Mouse (Mus musculus) thymus, postnatal 0 days (tissue): ENCODE data around the gene Slc44a4. TPM values are rescaled to one million over a fixed set of nuclear protein-coding genes. Genes with fewer than 3 reads are reported as not detected.
"Not testable (repeated sequence)": the region's sequence is repeated elsewhere in the genome, so short reads cannot be mapped to it uniquely, and the experiment has no call there.

ENCODE experiments used
- DNase-seq: peaks from one replicate; pipeline ENCODE4 v3.0.0-alpha.2; 2015; ENCODE audit warnings: low spot score
- polyA plus RNA-seq: library from polyadenylated mRNA; unstranded; fragments of >200 nt; fragmentation: Nextera tagmentation; extraction: Ambion mirVana; gene quantifications from 2 replicates; pipeline ENCODE4 v1.2.1, GENCODE M21; 2015

Gene Slc44a4
- polyA plus RNA-seq, 1 experiment from 2014 or later: 0.81 TPM

GRCm38 (mm10) chr17:34898706-34899052, 15.6 kb upstream of the Slc44a4 start:
- DNase-seq: no peak

GRCm38 (mm10) chr17:34899053-34899889, 15.0 kb upstream of the Slc44a4 start:
- DNase-seq: peak; percentile 47

GRCm38 (mm10) chr17:34899890-34900243, 14.4 kb upstream of the Slc44a4 start:
- DNase-seq: no peak

DNA sequence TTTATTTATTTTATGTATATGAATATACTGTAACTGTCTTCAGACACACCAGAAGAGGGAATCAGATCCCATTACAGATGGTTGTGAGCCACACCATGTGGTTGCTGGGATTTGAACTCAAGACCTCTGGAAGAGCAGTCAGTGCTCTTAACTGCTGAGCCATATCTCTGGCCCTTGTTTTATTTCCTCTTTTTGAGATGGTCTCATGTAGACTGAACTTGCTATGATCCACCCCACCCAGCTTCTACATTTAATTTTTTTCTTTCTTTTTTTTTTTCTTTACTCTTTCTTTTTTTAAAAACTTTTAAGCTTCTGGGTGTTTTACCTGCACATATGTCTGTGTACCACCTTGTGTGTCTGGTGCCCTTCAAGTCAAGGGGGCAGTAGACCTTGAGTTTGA, 13.4 kb upstream of the Slc44a4 start:
- not testable (repeated sequence) for DNase-seq

- DNase-seq: not testable (repeated sequence)
Observed at GRCm38 (mm10) chr17:34901948-34902347, 12.3 kb upstream of the Slc44a4 start.

DNA sequence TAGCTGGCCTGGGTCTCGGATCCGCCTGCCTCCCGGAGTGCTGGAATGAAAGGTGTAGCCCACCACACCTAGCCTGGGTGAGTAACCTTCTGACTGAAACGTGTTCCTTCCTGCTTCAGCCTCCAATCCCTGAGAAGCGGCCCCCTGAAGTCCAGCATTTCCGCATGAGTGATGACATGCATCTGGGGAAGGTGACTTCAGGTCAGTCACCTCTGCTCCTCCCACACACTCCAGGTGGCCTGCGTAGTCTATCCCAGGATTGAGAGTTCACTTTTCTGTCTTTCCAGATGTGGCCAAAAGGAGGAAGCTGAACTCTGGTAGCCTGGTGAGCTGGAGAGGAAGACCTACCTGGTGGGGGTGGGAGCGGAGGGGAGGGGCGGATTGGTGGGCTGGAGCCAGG, 11.4 kb upstream of the Slc44a4 start:
- DNase-seq: no peak

GRCm38 (mm10) chr17:34910982-34911381, 3.3 kb upstream of the Slc44a4 start:
- no peak for DNase-seq

DNA sequence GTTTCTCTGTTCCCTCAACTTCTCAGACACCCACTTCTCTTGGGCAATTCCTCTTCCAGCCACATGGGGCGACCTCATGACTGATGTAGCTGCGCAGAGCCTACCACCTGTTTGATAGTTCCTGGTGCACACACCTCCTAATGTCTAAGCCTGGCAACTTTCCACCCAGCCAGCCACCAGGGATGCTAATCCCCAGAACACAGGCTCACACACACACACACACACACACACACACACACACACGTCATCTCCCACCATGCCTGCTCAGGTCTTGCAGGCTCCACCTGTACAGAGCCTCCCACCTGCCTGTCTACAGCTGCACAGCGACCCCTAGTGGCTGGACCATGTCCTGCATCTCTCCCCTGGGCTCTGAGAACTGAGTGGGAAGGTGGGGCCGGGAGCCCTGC, 2.3 kb upstream of the Slc44a4 start:
- peak; percentile 88 for DNase-seq

DNA sequence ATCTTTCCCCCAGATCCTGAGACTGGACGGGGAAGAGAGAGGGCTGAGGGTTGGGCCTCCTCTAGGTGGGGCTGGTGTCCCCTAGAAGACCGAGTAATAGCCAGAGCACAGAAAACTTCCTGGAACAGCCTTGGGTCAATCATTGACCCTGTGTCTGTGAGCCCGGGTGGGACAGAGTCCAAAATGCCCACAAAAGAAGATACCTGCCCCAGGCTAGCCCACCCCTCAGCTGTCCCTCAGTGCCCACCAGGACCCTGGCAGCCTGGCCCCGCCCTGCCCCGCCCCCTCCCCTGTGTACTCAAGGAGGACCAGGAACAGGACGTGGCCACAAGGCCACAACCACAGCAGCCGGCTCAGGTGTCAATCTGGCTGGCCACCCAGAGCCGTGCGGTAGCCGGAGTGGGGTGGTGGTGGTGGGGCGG, 1.2 kb downstream of the Slc44a4 start:
- no peak for DNase-seq

DNA sequence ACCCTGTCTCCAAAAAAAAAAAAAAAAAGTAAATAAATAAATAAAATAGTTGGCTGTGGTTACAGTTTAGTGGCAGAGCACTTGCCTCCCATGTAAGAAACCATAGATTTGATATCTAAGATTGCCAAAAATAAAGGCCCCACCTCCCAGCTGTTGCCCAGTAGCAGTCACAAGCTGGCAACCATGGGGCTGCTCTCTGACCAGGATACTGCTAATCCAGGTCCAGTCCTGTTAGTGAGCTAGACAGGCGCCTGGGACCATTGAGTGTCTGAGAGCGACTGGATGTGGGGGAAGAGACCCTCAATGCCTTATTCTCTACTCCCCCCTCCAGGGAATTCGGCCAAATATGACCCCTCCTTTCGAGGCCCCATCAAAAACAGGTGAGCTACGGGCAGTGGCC, 2.0 kb downstream of the Slc44a4 start:
- DNase-seq: no peak

GRCm38 (mm10) chr17:34917188-34917587, 2.9 kb downstream of the Slc44a4 start:
- DNase-seq: no peak

- peak; percentile 38 for DNase-seq
Observed at GRCm38 (mm10) chr17:34922939-34923338, 8.7 kb downstream of the Slc44a4 start.

- DNase-seq: no peak
Observed at GRCm38 (mm10) chr17:34924258-34924657, 10.0 kb downstream of the Slc44a4 start.

GRCm38 (mm10) chr17:34927306-34928019, 13.2 kb downstream of the Slc44a4 start:
- no peak for DNase-seq

GRCm38 (mm10) chr17:34928841-34929240, 14.6 kb downstream of the Slc44a4 start:
- DNase-seq: no peak

- DNase-seq: peak; percentile 95
Observed at GRCm38 (mm10) chr17:34931061-34931734, 16.9 kb downstream of the Slc44a4 start, which contains the start of gene Neu1. TSS of gene Neu1 (plus strand) at chr17:34931253.

DNA sequence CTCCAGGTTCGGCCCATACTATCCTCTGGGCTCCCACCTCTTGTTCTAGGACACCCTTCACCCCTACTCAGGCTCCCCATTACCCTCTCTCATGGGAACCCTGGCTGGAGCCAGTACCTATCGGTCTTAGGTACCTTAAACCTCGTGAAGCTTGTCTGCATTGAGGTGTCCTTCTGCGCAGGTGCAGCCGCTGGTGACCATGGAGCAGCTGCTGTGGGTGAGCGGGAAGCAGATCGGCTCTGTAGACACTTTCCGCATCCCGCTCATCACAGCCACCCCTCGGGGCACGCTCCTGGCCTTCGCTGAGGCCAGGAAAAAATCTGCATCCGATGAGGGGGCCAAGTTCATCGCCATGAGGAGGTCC, 17.5 kb downstream of the Slc44a4 start:
- peak; percentile 44 for DNase-seq

DNA sequence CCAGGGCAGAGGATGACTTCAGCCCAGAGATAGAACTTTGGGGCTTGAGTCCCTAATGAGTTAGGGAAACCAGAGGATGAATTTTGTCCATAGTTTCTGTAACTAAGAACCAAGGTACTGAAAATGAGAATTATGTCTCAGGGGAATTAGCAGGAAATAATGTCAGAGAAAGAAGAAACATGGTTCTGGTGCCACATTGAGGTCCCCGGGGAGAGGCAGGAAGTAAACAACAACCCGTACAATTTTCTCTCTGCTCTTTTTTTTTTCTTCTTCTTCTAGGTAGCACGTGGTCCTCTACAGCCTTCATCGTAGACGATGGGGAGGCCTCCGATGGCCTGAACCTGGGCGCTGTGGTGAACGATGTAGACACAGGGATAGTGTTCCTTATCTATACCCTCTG, 18.0 kb downstream of the Slc44a4 start:
- DNase-seq: no peak

DNA sequence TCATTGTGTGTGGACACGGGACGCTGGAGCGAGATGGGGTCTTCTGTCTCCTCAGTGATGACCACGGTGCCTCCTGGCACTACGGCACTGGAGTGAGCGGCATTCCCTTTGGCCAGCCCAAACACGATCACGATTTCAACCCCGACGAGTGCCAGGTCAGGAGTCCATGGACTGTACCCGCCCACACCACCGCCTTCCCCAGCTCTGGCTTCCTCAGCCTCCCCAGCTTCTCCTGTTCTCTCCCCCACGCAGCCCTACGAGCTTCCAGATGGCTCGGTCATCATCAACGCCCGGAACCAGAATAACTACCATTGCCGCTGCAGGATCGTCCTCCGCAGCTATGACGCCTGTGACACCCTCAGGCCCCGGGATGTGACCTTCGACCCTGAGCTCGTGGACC, 19.8 kb downstream of the Slc44a4 start:
- DNase-seq: no peak

DNA sequence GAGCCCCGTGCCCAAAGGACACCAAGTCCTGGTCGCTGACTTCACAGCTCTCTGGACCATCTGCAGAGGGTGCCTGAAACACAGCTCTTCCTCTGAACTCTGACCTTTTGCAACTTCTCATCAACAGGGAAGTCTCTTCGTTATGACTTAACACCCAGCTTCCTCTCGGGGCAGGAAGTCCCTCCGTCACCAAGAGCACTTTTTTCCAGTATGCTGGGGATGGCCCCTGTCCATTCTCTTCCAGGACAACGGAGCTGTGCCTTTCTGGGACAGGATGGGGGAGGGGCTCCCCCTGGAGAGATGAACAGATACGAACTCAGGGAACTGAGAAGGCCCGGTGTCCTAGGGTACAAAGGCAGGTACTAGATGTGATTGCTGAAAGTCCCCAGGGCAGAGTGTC, 20.6 kb downstream of the Slc44a4 start:
- no peak for DNase-seq

GRCm38 (mm10) chr17:34937960-34938505, 23.8 kb downstream of the Slc44a4 start:
- no peak for DNase-seq
